Mouse (Mus musculus) macrophage (primary cell): ENCODE measurements around the gene Whamm. TPM values are rescaled to one million over a fixed set of nuclear protein-coding genes. Genes with fewer than 3 reads are reported as not detected.

ENCODE experiments used
- H3K27ac ChIP-seq: fragments of 350-480 bp; formaldehyde crosslinking; 2 replicates; pipeline ENCODE4 v1.9.0; 2021
- H3K36me3 ChIP-seq: fragments of 350-480 bp; formaldehyde crosslinking; 2 replicates; pipeline ENCODE4 v1.9.0; 2021; ENCODE audit errors: inconsistent target
- H3K4me3 ChIP-seq: fragments of 350-480 bp; formaldehyde crosslinking; 2 replicates; pipeline ENCODE4 v1.9.0; 2021; ENCODE audit errors: inconsistent target
- H3K79me2 ChIP-seq: fragments of 350-480 bp; formaldehyde crosslinking; 2 replicates; pipeline ENCODE4 v1.9.0; 2021; ENCODE audit errors: inconsistent target
- WGBS: methylation state at CpG from one replicate; pipeline ENCODE4 v1.1.7; 2026; ENCODE audit warnings: inconsistent platforms; ENCODE audit not compliant: missing documents; 5-methylcytosine and 5-hydroxymethylcytosine counted together
- polyA plus RNA-seq: library from polyadenylated mRNA; stranded (reverse); fragments of 250-400 nt; gene quantifications from 3 replicates; pipeline ENCODE4 v1.2.4, GENCODE M21; 2018; ENCODE audit warnings: inconsistent platforms

Gene Whamm
- polyA plus RNA-seq, 1 experiment from 2014 or later = 8.4 TPM

DNA sequence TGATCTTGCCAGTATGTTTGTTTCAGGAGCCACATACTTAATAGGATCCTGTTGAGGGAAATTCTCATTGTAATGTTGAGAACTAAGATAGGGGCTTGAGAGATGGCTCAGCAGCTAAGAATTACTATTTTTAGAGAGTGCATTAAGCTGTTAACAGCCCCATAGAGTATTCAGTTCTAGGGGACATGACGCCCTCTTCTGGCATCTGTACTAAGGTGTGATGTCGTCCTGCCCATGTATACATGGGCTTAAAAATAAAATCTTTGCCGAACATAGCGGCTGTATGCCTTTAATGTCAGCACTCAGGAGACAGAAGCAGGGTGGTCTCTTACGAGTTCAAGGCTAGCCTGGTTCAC is 336 bp upstream of the Whamm start:
- H3K36me3 ChIP-seq = 0 out of 2 replicates have a peak, but pooled peaks cover 10% of the 10 kb centered on the region
- H3K4me3 ChIP-seq = peak overlapping the region; percentile 27
- WGBS = 6% methylated on average over 5 of the region's 5 CpGs
- H3K27ac ChIP-seq = no peak overlapping the region
- peaks cover 39% of the 10 kb centered on the region for H3K79me2 ChIP-seq

DNA sequence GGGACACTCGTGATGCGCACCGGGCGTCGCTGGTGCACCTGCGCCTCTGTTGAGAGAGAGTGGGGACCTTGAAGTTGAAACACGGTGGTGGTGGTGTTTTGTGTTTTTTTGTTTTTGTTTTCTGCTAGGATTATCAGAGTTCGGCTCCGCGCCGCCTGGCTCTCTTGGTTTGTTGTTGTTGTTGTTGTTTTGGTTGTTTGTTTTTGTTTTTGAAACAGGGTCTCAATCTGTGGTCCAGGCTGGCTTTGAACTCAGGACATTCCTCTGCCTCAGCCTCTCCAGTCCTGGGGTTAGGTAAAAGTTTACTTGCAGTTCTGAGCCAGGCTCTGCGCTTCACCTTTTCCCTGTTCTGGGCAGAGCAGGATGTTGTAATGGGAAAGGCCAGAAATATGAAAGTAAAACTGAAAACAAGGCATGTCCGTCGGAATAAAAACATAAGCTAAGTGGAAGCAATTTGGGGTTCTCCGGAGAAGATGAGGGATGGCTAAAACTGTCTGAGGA is 925 bp downstream of the Whamm start:
- Histone ChIP-seq H3K79me2 (peaks cover 52% of the 10 kb centered on the region), H3K36me3 (0 out of 2 replicates have a peak, but pooled peaks cover 13% of the 10 kb centered on the region), H3K27ac (peak overlapping the region; percentile 46), H3K4me3 (peak overlapping the region; percentile 77)
- WGBS = 3% methylated on average over 15 of the region's 15 CpGs

DNA sequence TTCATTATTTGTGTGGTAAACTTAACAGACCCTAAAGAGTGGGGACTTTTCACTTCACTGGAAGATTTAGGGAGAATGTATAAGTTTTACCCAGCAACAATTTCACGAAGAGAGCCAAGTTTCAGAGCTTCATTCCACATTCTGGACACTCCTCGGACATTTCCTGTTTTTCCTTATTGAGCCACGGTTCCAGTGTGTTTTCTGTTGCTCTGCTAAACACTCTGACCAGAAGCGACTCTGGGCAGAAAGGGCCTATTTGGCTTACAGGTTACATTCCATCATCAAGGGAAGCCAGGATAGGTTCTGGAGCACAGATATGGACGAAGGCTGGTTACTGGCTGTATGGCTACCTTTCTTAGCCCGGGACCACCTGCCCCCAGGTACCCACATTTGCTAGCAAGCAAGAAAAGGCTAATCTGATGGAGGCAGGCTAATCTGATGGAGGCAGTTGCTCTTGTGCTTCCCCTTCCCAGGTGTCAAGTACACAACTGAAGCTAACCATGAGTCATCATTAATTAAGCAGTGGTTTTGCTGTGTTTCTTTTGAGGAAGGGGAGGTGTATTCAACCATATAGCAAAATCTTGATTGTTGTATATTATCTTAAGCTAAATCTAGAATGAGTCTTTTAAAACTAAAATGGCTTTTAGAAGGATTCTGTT is 1.7 kb downstream of the Whamm start:
- H3K4me3 ChIP-seq = peak overlapping the region; percentile 77
- H3K79me2 ChIP-seq = peaks cover 56% of the 10 kb centered on the region
- 0 out of 2 replicates have a peak, but pooled peaks cover 13% of the 10 kb centered on the region for H3K36me3 ChIP-seq
- peak overlapping the region; percentile 46 for H3K27ac ChIP-seq
- WGBS = 46% methylated on average over 6 of the region's 6 CpGs

DNA sequence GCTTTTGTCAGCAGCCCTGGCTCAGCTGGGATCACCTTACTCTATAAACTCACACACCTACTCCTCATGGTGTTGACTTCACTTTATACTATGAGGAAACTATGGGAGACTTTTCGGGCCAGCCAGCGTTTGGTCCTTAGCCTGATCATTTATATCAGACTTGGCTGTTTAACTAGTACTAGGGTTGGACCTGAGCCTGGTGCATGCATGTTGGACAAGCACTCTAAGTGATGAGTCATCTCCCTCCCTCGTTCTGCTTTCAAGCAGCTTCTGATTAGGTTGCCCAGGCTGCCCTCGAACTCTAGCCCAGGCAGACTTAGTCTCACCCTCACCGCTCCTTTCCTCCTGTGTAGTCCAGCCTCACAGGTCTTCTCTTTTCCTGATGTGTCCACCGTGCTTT is 2.3 kb downstream of the Whamm start:
- 0 out of 2 replicates have a peak, but pooled peaks cover 13% of the 10 kb centered on the region for H3K36me3 ChIP-seq
- no peak overlapping the region for H3K27ac ChIP-seq
- peaks cover 58% of the 10 kb centered on the region for H3K79me2 ChIP-seq
- no peak overlapping the region for H3K4me3 ChIP-seq
- 81% methylated on average over 6 of the region's 6 CpGs for WGBS

DNA sequence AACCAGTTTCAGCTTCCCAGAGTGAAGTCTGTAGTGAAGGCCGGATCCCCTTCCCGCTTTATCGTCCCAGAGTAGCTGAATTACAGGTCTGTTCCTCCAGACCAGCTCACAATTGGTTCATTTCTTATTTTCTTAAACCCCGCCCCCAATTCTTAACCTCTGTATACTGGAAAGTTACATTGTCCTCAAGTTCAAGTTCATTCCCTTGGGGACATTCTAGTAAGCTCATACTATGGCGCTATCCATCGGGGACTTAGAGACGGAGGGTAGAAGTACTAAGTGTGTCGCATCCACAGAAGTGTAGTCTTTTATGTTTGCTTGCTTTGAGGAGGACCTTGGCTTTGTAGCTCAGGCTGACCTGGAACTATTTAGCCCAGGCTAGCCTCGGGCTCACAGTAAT is 2.8 kb downstream of the Whamm start:
- H3K4me3 ChIP-seq = no peak overlapping the region
- H3K79me2 ChIP-seq = peaks cover 62% of the 10 kb centered on the region
- H3K27ac ChIP-seq = no peak overlapping the region
- 95% methylated on average over 9 of the region's 9 CpGs for WGBS
- H3K36me3 ChIP-seq = 0 out of 2 replicates have a peak, but pooled peaks cover 14% of the 10 kb centered on the region

DNA sequence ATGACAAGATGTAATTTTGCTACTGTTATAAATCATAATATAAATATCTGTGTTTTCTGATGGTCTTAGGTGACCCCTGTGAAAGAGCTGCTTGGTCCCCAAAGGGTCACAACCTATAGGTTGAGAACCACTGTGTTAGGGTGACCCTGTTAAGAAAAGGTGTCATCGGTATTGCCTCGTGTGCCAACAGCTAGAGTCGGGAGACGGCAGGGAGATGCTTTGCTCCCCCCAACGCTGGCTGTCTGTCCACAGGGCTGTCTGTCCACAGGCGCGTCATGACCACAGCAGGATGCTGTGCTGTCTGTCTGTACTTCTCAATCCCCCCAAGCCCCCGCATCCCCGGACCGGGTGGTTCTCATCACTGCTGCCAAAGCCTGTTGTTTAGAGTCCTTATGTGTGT is 4.5 kb downstream of the Whamm start:
- Histone ChIP-seq H3K27ac (no peak overlapping the region), H3K4me3 (no peak overlapping the region), H3K36me3 (0 out of 2 replicates have a peak, but pooled peaks cover 18% of the 10 kb centered on the region), H3K79me2 (peaks cover 80% of the 10 kb centered on the region)
- 82% methylated on average over 8 of the region's 10 CpGs for WGBS

DNA sequence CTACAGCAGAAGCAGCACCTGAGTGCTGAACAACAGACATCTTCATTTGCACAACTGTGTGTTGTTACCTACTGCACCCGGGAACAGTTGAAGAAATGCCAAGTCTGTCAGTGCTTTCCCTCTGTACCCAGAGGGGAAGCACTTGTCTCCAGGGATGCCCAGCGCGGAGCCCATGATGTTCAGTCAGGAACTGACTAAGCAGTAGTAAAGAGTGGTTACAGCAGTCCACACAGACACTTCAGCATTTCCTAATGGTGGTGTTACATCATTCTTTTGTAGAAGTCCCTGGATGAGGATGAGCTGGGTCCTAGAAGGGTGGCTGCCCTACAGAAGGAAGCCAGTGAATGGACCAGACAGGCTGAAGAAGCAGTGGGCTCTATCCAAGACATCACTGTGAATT is 6.8 kb downstream of the Whamm start:
- Histone ChIP-seq H3K36me3 (0 out of 2 replicates have a peak, but pooled peaks cover 18% of the 10 kb centered on the region), H3K27ac (0 out of 2 replicates have a peak overlapping the region, but pooled peaks have one; percentile 37), H3K79me2 (peaks cover 90% of the 10 kb centered on the region), H3K4me3 (no peak overlapping the region)
- WGBS = 36% methylated on average over 3 of the region's 3 CpGs

DNA sequence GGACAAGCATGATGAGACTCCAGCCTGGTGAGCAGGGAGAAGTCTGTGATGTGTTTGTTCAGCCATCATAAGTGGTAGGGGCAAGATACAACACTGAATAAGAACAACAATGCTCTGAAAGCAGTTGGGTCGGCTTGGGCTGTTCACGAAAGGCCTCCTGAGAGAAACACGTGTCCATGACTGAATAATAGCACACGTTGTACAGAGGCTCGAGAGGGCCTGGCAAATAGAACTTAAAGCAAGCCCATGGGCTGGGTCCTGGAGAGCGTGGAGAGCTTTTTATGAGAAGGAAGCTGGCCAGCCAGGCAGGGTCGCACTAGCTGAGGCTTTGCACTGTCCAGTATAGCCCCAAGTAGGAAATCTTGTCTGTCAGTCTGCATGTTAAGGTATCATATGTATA is 7.3 kb downstream of the Whamm start:
- WGBS = 97% methylated on average over 7 of the region's 7 CpGs
- peaks cover 85% of the 10 kb centered on the region for H3K79me2 ChIP-seq
- no peak overlapping the region for H3K4me3 ChIP-seq
- H3K27ac ChIP-seq = peak overlapping the region; percentile 37
- H3K36me3 ChIP-seq = 0 out of 2 replicates have a peak, but pooled peaks cover 18% of the 10 kb centered on the region

DNA sequence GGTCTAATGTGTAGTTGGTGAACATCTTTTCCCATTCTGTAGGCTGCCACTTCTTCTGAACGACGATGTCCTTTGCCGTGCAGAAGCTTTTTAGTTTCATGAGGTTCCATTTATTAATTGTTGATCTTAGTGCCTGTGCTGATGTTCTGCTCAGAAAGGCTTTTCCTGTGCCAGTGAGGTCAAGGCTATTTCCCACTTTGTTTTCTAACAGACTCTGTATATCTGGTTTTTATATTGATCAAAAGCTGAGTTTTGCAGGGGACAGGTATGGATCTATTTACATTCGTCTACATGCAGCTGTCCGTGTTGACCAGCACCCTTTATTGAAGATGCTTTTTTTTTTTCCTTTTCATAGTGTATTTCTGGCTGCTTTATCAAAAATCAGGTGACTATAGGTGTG is 8.2 kb downstream of the Whamm start:
- Histone ChIP-seq H3K4me3 (no peak overlapping the region), H3K27ac (no peak overlapping the region), H3K36me3 (0 out of 2 replicates have a peak, but pooled peaks cover 18% of the 10 kb centered on the region), H3K79me2 (peaks cover 76% of the 10 kb centered on the region)
- 96% methylated on average over 5 of the region's 5 CpGs for WGBS

DNA sequence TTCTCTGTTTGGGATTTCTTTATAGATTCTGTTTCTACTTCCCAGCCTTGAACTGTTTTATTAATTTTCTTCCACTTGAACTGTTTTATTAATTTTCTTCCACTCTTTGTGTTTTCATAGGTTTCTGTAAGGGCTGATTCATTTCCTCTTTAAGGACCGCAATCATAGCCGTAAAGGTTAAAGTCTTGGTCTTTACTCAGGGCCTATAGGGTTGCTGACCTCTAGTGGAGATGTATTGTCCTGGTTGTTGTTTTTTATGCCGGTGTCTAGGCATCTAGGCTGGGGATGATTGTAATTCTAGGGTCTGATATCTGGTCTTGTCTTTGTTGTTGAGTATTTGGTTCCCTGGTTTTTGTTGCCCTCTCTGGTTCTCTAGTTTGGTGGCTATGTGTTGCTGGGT is 12.4 kb downstream of the Whamm start:
- Histone ChIP-seq H3K4me3 (no peak overlapping the region), H3K27ac (no peak overlapping the region), H3K36me3 (peaks cover 41% of the 10 kb centered on the region), H3K79me2 (peaks cover 42% of the 10 kb centered on the region; the same call in 1 of the 2 replicates)
- 86% methylated on average over 3 of the region's 3 CpGs for WGBS

DNA sequence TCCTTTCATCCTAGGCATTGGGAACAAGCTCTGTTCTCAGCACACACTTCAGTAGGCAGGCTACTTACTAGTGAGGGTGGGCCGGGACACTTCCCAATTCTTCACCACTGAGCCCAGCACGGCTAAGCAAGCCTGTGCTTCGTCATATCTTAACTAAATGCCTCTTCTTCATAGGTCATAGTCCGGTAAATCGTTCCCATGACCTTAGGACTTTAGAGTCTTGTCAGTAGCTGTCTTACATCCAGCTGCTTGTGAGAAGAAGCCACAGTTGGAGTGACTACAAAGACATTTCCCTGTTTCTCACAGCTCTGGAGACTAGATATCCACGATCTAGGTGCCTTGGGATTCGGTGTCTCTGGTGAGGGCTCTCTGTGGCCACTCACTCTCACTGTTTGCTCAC is 14.3 kb downstream of the Whamm start:
- Histone ChIP-seq H3K4me3 (no peak overlapping the region), H3K27ac (no peak overlapping the region), H3K79me2 (peaks cover 24% of the 10 kb centered on the region; the same call in 1 of the 2 replicates), H3K36me3 (peaks cover 44% of the 10 kb centered on the region)
- 97% methylated on average over 7 of the region's 7 CpGs for WGBS

DNA sequence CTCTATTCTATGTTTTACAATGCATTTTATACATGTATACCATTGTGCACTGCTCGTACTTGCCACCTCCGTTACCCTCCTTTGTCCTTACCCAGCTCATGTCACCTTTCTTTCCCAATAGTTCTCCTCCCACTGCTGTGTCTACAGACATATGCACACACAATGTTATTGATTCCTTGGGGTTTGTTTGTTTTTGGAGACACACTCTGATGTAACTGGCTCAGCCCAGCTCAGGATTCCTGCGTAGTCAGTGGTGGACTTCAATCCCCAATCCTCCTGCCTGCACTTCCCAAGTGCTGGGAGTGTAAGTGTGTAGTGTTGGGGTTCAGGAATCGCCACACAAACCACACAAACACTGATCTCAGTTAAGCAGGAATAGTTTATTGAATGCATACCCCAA is 16.2 kb downstream of the Whamm start:
- Histone ChIP-seq H3K79me2 (peaks cover 5% of the 10 kb centered on the region; the same call in 1 of the 2 replicates), H3K36me3 (peaks cover 64% of the 10 kb centered on the region), H3K4me3 (no peak overlapping the region), H3K27ac (no peak overlapping the region)
- WGBS = 93% methylated on average over 4 of the region's 4 CpGs

DNA sequence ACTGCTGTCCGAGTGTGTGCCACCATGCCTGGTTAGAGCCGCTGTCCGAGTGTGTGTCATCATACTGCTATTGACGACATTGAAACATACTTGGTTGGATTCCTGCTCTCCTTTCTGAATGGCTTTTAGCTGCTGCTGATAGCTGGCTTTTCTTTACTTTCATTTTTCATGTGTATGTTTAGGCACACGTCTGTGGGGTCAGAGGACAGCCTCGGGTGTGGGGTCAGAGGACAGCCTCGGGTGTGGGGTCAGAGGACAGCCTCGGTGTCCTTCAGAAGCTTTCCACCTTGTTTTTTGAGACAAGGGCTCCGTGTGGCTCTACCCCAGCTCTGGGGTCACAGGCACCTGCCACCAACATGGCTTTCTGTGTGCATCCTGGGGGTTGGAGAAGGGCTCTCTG is 21.6 kb downstream of the Whamm start:
- 92% methylated on average over 9 of the region's 9 CpGs for WGBS
- Histone ChIP-seq H3K4me3 (no peak overlapping the region), H3K79me2 (no peaks in the 10 kb centered on the region), H3K36me3 (peaks cover 85% of the 10 kb centered on the region), H3K27ac (no peak overlapping the region)

DNA sequence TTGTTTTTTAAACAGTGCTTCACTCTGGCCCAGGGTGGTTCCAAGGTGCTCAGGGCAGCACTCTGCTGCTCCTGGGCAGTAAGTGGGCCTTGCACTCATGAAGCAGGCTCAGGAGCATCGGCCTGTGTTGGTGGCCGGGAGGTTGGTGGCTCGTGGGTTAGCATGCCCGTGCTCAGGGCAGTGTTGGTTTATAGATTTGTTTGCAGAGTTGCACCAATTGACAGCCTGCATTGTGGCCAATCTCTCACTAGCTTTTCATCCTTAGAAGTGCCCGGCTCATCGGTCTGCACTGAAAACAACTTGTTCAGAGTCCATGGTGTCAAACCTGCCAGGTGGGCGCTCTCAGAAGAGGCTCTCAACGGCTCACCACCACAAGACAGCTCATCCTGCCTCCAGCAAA is 22.3 kb downstream of the Whamm start:
- Histone ChIP-seq H3K27ac (no peak overlapping the region), H3K79me2 (no peaks in the 10 kb centered on the region), H3K36me3 (peaks cover 85% of the 10 kb centered on the region), H3K4me3 (no peak overlapping the region)
- 89% methylated on average over 8 of the region's 8 CpGs for WGBS

DNA sequence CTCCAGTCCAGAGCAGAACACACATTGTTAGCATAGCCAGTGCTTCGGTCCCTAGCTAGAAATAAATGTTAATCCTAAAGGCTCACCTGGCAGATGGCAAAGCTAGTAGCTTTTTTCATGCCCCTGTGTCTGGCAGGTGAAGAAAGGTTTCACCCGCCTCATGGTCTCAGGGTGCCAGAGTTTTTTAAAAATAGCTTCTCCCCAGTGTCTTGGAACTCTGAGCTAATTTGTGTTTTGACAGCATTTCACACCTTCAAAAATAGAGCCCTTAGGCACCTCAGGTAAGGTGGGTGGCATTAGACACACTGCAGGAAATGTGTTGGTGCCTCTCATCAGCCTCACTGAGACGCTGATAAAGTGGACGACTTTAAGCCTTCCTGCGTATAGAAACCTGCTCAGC is 24.0 kb downstream of the Whamm start:
- H3K79me2 ChIP-seq = no peaks in the 10 kb centered on the region
- 95% methylated on average over 5 of the region's 5 CpGs for WGBS
- H3K4me3 ChIP-seq = no peak overlapping the region
- peaks cover 80% of the 10 kb centered on the region for H3K36me3 ChIP-seq
- no peak overlapping the region for H3K27ac ChIP-seq
